Mouse (Mus musculus) heart, adult 18-20 months (tissue): ENCODE data around the gene Tbx15. TPM values are rescaled to one million over a fixed set of nuclear protein-coding genes. Genes with fewer than 3 reads are reported as not detected.
"Not testable (repeated sequence)": the region's sequence is repeated elsewhere in the genome, so short reads cannot be mapped to it uniquely, and the experiment has no call there.

ENCODE experiments used
- DNase-seq, 2 experiments: peaks; one replicate each; pipeline ENCODE4 v3.0.0; 2021 to 2022; ENCODE audit warnings: mixed read lengths in 1 of 2
- total RNA-seq, 2 experiments: library from RNA; stranded (reverse); gene quantifications; 2 replicates each; pipeline ENCODE4 v1.2.3; 2021

Gene Tbx15
- total RNA-seq, 2 experiments from 2014 or later, result 0.27 to 0.41 TPM

- no peak for DNase-seq
Observed at GRCm38 (mm10) chr3:99266752-99267303, 26.6 kb downstream of the Tbx15 start.

- no peak for DNase-seq
Observed at GRCm38 (mm10) chr3:99277973-99278580, 37.9 kb downstream of the Tbx15 start.

DNA sequence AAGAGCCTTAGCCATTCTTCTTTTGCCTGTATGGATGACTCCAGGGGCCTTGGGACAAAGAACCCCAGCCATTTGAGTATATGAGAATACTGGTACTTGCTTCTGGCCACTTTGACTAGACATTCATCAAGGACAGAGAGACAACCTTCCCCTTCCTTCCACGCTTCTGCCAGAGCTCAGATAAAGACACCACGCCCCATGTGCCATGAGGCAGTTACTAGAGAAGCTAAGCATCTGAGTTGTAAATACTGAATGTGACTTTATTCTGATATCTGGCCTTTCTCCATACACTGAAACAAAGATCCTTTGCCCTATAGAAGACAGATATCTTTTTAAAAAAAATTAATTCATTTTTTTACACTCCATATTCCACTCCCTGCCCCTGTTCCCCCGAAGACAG is 39.5 kb downstream of the Tbx15 start:
- no peak for DNase-seq

GRCm38 (mm10) chr3:99281453-99281852 is 41.3 kb downstream of the Tbx15 start:
- no peak for DNase-seq

DNA sequence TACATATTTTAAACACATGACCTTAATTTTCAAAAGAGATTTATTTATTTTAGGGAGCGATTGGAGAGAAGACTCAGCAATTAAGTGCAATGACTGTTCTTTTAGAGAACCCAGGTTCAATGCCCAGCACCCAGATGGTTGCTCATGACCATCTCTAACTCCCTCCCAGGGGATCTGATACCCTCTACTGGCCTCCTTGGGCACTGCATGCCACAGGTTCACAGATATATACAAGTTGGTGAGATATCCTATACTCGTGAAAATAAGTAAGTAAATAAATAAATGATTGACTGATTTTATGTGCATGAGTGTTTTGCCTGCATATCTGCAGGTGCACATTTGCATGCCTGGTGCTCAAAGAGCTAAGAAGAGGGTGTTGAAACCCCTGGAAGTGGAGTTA is 48.1 kb downstream of the Tbx15 start:
- no peak for DNase-seq

DNA sequence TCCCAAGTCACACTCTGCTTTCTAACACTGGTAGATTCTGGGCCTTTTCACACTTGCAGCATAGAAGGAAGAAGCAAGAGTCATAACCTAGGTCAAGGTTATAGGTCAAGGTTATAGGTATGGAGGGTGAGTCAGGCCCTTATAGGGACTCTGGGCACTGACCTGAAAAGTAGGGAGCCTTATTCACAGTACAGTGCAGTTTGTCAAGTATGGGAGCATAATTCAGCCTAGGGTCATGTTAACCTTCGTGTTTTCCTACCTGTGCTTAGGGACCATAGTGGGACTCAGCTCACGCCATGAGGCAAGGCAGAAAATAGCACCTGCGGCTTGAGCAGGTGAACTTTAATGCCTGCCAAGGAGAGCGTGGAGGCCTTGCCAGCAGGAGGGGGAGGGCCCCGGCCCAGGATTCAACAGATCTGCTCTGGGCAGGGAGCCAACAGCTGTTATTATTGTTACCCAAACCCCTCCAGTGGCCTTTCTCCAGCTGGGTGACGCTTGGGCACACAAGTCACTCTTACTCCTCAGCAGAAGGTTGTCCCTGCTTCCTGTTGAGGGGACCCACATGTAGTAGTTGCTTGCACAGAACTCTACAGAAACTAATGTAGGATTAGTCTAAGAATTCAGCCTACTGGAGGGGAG is 50.0 kb downstream of the Tbx15 start:
- DNase-seq, result peak; percentile 15 to 17

DNA sequence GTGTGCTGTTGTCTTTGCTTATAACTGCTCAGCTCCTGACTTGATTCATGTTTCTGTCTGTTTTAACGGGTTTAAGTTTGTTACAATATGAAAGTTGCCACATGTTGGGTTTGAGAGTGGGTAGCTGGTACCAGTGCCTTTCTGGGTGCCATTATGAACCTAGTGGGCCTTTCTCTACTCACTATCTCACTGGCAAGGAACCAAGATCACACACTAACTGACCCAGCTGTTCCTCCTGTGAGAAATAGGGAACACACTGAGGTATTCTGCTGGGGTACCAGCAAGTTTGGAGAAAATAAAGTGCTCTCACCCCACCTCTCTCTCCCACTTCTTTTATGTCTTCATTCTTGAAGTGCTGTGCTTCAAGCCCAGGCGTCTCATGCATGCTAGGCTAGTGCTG is 50.7 kb downstream of the Tbx15 start:
- DNase-seq, result no peak

GRCm38 (mm10) chr3:99291386-99291785 is 51.2 kb downstream of the Tbx15 start:
- no peak for DNase-seq

DNA sequence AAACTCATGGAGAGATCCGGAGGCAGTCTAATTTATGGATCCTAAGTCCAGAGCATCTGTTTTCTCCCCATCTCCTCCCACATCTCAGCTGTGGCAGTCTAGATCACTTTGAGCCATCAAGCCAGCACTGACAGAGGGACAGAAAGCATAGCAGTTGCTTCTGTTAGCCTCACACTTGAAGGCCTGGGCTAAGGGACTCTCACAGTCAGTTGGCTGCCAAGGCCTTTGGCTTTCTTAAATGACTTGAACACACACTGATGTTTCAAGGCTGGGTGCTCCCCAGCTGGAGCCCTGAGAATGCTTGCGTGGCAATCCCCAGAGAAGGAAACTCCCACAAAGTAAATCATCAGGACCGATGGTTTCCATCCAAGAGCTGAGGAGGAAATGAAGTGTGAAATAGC is 52.4 kb downstream of the Tbx15 start:
- DNase-seq, result no peak

DNA sequence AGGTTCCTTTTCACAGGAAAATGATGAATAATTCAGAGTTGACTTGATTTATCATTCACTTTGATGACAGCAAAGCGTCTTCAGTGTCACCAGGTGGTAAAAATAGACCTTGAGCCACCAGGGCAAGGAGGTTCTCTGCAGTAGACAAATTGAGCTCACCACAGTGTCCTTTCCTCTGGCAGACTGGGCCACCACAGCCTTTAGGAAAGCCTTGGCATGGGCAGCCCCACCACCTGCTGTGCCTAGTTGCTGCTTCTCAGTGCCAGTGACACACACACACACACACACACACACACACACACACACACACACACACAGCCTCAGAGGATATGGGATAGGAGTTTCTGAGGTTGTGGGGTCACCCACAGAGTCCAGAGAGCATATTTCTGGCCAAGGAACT is 54.0 kb downstream of the Tbx15 start:
- DNase-seq, result not testable (repeated sequence)

GRCm38 (mm10) chr3:99295301-99295700 is 55.1 kb downstream of the Tbx15 start:
- DNase-seq, result no peak

DNA sequence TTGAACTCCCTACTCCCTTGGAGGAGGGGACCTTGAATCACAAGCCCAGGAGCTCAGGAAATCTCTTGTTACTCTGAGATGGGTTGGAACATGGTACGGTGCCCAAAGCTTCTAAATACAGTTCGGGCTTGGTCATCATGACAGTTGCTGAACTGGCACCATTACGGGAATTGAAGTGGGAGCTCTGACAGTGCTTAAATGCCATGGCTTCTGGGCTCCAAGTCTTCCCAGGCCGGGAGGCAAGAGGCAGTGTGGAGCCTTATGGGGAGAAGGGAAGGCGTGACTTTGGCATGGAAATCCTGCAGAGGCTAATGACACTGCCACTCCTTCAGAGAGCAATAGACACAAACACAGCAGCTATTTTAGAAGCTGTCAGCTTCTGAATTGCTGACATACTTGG is 56.0 kb downstream of the Tbx15 start:
- no peak for DNase-seq

GRCm38 (mm10) chr3:99300846-99301245 is 60.7 kb downstream of the Tbx15 start:
- no peak for DNase-seq

- peak in 1 of 2 experiments; percentile 7 for DNase-seq
Observed at GRCm38 (mm10) chr3:99310877-99311276, 70.7 kb downstream of the Tbx15 start.

DNA sequence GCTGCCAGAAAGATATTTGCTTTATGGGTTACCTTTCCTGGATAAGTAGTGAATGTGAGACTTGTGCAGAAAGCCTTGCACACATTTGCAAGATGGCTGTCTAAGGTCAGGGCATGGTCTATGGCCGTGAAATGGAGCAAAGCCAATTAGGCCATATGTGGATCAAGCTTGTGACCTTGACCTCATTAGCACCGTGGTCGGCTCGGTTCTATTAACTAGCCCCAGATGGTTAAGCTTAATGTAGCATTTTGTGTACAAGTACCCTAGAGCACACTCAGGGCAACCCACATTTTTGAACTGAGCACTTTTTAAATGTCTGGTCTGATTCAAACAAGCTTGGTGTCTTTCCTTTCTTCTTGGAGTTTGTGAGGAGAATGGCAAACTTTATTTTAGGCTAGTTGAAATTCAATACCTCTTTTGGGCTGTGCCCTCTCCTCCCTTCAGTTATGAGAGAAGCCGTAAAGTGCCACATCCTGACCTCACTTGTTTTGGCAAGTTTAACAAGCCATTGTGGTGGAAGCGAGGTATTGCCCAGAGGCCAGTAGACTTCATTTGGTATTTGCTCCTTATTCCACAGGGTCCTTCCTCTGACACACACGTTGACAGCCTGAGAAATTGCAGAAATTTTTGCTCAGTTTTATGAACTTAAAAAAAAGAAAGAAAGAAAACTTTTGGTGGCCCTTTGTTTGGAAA is 71.9 kb downstream of the Tbx15 start:
- DNase-seq, result no peak

DNA sequence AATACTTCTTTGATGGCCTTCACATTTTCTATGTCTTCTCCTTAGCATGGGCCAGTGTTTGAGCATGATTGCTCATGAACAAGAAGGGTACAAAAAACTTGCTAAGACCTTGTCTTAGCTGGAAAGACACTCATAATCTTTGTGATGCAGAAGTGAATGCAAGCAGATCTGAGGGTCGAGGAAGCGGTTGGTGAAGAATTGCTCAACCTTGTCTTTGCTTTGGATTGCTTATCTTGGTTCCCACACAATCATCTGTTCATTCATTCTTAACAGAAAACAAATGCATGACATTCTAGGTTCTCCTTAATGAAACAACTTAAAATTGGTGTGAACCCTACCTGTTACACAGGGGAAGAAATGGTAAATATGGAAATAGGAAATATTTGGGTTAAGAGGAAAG is 82.2 kb downstream of the Tbx15 start:
- DNase-seq, result no peak

GRCm38 (mm10) chr3:99329316-99329715 is 89.1 kb downstream of the Tbx15 start:
- DNase-seq, result no peak

- no peak for DNase-seq
Observed at GRCm38 (mm10) chr3:99331086-99331485, 90.9 kb downstream of the Tbx15 start.

DNA sequence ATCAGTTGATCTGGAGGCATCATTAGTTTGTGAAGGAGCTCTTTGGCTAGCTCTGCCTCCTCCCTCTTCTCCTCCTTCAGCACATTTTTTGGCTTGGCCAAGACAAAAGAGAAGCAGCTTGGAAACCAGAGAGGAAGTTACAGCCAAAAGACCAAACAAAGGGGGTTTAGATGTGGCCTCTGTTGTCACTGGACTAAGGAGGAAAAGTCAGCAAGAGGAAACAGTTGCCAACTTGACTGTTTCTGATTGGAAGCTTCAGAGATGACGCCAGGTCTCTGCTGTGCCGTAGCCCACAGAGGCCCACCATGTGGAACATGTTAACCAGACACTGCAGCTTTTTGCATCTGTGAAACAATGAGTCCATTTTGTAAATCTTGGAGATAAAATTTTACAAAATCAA is 96.7 kb downstream of the Tbx15 start:
- no peak for DNase-seq

GRCm38 (mm10) chr3:99338756-99339155 is 98.6 kb downstream of the Tbx15 start:
- DNase-seq, result no peak

- DNase-seq, result peak in 1 of 2 experiments; percentile 1
Observed at GRCm38 (mm10) chr3:99340021-99340420, 99.8 kb downstream of the Tbx15 start.

- no peak for DNase-seq
Observed at GRCm38 (mm10) chr3:99379616-99380250, 139.6 kb downstream of the Tbx15 start.

DNA sequence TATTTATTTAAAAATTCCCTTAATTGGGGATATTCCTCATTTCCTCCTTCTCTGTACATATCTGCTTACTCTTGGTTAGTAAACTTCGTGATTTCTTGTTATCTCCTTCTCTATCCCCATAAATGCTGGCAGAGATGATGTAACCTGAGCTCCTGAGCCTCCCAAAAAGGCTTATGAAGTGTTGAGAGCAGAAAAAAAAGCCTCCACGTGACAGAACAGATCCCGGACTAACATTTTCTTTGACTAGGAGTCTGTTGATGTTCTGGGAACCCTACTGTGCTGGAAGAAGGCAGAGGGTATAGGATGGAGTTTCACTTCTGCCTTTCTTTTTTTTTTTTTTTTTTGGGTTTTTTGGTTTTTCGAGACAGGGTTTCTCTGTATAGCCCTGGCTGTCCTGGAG is 146.9 kb downstream of the Tbx15 start:
- DNase-seq, result no peak
